Mouse (Mus musculus) stomach, postnatal 0 days (tissue): ENCODE measurements at regions not wholly inside any gene's neighbourhood (a gene's known extent, or its start where the extent isn't known, plus 50 kb on each side); places are given as distances from the start of the nearest gene placed in this dataset.

Experiments
- ATAC-seq: fragments of 200-750 bp; cut with Nextera tagmentation; 2 replicates; pipeline ENCODE4 v1.8.0; 2017; ENCODE audit not compliant: low FRiP score, low TSS enrichment
- DNase-seq: peaks from one replicate; pipeline ENCODE4 v3.0.0-alpha.2; 2016; ENCODE audit warnings: low spot score
- H3K27ac ChIP-seq: fragments of 300-500 bp; sonication (generic); replicated peaks from 2 replicates; pipeline ENCODE4 v1.5.1; 2014; ENCODE audit warnings: mild to moderate bottlenecking, control low read depth
- H3K27me3 ChIP-seq: fragments of 300-500 bp; sonication (generic); 2 replicates; pipeline ENCODE4 v1.6.1; 2014; ENCODE audit warnings: low read length; ENCODE audit not compliant: control insufficient read depth, insufficient read depth
- H3K36me3 ChIP-seq: fragments of 300-500 bp; sonication (generic); 2 replicates; pipeline ENCODE4 v1.6.1; 2014; ENCODE audit warnings: low read length, mixed read lengths; ENCODE audit not compliant: control insufficient read depth, insufficient read depth
- H3K4me1 ChIP-seq: fragments of 300-500 bp; sonication (generic); replicated peaks from 2 replicates; pipeline ENCODE4 v1.6.1; 2014; ENCODE audit warnings: antibody characterized with exemption; ENCODE audit not compliant: control insufficient read depth, insufficient read depth
- H3K4me2 ChIP-seq: fragments of 300-500 bp; sonication (generic); replicated peaks from 2 replicates; pipeline ENCODE4 v1.6.1; 2014; ENCODE audit warnings: low read depth, mild to moderate bottlenecking, control low read depth, moderate library complexity
- H3K4me3 ChIP-seq: fragments of 300-500 bp; sonication (generic); 2 replicates; pipeline ENCODE4 v1.5.1; 2014; ENCODE audit warnings: low read depth, low read length, control low read depth
- H3K9ac ChIP-seq: fragments of 300-500 bp; sonication (generic); 2 replicates; pipeline ENCODE4 v1.6.1; 2014; ENCODE audit warnings: mild to moderate bottlenecking, low read length, control low read depth, mixed read lengths
- H3K9me3 ChIP-seq: fragments of 300-500 bp; sonication (generic); 2 replicates; pipeline ENCODE4 v1.6.1; 2016; ENCODE audit warnings: low read length; ENCODE audit not compliant: control insufficient read depth
- CTCF ChIP-seq: IDR thresholded peaks from 2 replicates; pipeline ENCODE4 v1.5.1; 2016; ENCODE audit warnings: antibody characterized with exemption, low read depth, mild to moderate bottlenecking, moderate library complexity
- EP300 ChIP-seq: optimal IDR thresholded peaks from 2 replicates; pipeline ENCODE3; 2016; ENCODE audit warnings: antibody characterized with exemption
- WGBS: fragments of 180-500 bp; shearing (Covaris S2); extraction: QIAGEN DNeasy Blood & Tissue Kit; methylation state at CpG from one replicate; pipeline ENCODE4 v1.1.7; 2014; 5-methylcytosine and 5-hydroxymethylcytosine counted together

DNA sequence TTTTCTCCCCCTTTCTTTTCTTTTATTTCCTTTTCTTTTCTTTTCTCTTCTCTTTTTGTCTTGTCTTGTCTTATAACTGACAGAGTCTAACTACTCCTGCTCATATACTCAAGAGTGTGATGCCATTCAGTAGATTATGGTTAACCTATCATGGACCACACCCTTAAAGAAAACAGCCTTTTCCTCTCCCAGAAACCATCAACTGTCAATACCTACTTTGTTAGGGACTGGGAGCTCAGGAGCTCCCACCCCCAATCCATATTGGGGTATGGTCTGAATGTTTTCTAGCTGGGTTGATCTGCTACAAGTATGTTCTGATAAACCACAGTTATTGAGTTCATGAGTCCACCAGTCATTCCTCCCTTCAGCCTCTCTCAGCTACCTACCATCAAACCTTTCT, 972.3 kb upstream of the Lrrc6 start:
- no peaks in the 10 kb centered on the region for H3K9me3 ChIP-seq

DNA sequence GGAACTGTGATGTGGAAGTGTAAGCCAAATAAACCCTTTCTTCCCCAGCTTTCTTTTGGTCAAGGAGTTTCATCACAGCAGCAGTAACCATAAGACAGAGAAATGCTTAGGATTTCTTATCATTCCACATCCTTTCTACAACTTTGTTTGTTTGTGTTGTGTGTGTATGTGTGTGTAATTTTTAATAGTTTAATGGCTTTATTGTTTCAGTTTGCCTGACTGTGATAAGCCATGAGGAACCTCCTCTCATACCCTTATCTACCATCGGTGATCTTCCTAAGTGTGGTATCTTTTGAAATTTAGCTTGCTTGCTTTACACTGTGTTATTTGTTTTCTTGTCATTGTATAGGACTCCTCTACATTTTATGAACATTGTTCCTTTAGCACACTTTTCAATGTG, 970.6 kb upstream of the Lrrc6 start:
- H3K4me1 ChIP-seq: no peaks in the 10 kb centered on the region
- ATAC-seq (no peak), DNase-seq (no peak)
- WGBS: 83% methylated on average over 1 of the region's 1 CpGs
- no peak overlapping the region for H3K4me3 ChIP-seq
- H3K4me2 ChIP-seq: no peak overlapping the region
- no peaks in the 10 kb centered on the region for H3K27me3 ChIP-seq
- H3K9me3 ChIP-seq: no peaks in the 10 kb centered on the region
- H3K9ac ChIP-seq: no peak overlapping the region
- no peaks in the 10 kb centered on the region for H3K36me3 ChIP-seq
- no peak for TF ChIP-seq EP300
- no peak for TF ChIP-seq CTCF
- H3K27ac ChIP-seq: no peak overlapping the region

More for the DNA sequence above, 972.3 kb upstream of the Lrrc6 start:
- Histone ChIP-seq H3K4me2 (no peak overlapping the region), H3K27me3 (no peaks in the 10 kb centered on the region), H3K27ac (no peak overlapping the region), H3K9ac (no peak overlapping the region), H3K36me3 (no peaks in the 10 kb centered on the region), H3K4me3 (no peak overlapping the region), H3K4me1 (no peaks in the 10 kb centered on the region)
- DNase-seq: no peak
- TF ChIP-seq EP300 (no peak), CTCF (no peak)
- ATAC-seq: no peak

DNA sequence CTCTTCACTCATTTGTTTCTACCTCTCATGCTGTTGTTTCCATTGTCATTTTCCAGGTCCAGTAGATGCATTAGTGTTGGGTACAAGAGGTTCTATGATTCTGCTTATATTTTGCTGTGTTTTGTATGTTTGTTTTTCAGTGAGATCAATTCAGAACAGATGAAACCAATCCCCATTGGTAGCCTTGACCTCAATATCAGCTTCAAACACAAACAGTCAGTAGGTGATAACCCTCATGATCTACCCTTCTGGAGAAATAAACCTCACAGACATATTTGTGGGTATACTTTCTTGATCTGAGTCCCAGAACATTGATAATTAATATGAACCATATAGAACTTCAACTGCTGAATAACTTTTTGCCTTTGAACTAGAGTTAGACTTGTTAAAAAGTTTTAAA, 969.3 kb upstream of the Lrrc6 start:
- Histone ChIP-seq H3K27ac (no peak overlapping the region), H3K4me1 (no peaks in the 10 kb centered on the region), H3K4me3 (no peak overlapping the region), H3K9me3 (no peaks in the 10 kb centered on the region), H3K4me2 (no peak overlapping the region), H3K36me3 (no peaks in the 10 kb centered on the region), H3K9ac (no peak overlapping the region), H3K27me3 (no peaks in the 10 kb centered on the region)
- TF ChIP-seq CTCF: no peak
- TF ChIP-seq EP300: no peak
- ATAC-seq (no peak), DNase-seq (no peak)

DNA sequence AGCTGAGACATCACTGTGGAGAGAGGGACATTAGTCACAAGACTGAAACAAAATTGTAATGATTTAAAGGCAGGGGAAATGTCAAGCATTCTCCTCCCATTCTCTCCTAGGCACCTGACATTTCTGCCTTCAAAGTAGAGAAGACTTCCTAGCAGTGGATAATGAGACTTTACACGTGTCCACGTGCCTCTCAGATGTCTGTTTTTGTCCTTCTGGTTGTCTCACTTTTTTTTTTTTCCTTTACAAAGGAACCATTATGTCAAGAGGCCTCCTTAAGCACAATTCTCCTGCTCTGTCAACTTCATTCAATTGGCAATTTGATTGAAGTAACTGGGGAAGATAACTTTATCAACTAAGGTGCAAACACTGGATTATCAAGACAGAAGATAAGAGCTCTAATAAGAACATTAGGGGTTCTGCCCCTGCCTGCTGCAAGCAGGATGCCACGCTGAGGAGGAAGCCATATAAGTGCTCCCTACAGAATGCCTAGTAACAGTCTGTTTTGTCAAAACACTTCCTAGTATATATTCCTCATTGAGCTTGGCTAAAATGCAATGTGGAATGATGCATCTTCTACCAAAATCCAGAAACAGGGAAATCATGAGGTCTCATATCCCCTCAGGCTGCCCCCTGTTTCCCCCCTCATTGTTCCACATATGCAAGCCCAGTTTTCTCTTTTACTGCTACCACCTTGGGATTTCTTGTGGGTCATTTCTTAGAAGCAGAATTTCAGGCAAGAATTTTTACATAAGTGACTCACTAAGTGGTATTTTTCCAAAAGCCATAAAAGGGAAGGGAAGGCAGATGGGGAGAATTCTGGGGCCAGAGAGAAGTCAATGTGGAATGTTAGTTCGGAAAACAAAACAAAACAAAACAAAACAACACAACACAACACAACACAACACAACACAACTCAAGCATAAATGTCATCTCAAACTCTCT, 967.0 kb upstream of the Lrrc6 start:
- no peak overlapping the region for H3K4me2 ChIP-seq
- no peak for DNase-seq

DNA sequence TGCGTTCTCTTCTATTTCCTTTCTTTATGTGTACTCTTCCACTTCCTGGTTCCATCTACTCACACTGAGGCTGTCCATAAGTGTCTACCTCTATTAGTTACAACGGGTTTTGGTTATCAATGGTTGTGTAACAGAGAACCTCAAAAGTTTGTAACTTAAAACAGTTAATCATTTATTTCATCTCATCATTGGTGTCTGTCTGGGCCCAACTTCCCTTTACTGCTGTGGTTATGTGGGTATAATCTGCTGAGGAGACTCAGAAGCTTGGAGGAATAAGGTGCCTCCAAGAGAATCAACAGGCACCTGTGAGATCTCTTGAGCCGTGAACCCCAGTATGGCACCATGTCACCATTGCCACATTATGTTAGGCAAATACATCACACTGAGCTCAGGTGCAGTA, 962.2 kb upstream of the Lrrc6 start:
- ATAC-seq (no peak), DNase-seq (no peak)
- no peak overlapping the region for H3K27ac ChIP-seq
- no peak overlapping the region for H3K4me2 ChIP-seq
- H3K9me3 ChIP-seq: no peaks in the 10 kb centered on the region
- no peak overlapping the region for H3K4me3 ChIP-seq
- TF ChIP-seq EP300 (no peak), CTCF (no peak)
- 80% methylated on average over 3 of the region's 3 CpGs for WGBS
- no peaks in the 10 kb centered on the region for H3K36me3 ChIP-seq
- H3K27me3 ChIP-seq: no peaks in the 10 kb centered on the region
- no peaks in the 10 kb centered on the region for H3K4me1 ChIP-seq
- no peak overlapping the region for H3K9ac ChIP-seq

More for the DNA sequence above, 967.0 kb upstream of the Lrrc6 start:
- TF ChIP-seq EP300: no peak
- TF ChIP-seq CTCF: no peak
- ATAC-seq: no peak
- no peaks in the 10 kb centered on the region for H3K4me1 ChIP-seq
- no peak overlapping the region for H3K9ac ChIP-seq
- H3K27me3 ChIP-seq: no peaks in the 10 kb centered on the region
- WGBS: 40% methylated on average over 4 of the region's 4 CpGs
- no peaks in the 10 kb centered on the region for H3K9me3 ChIP-seq
- H3K27ac ChIP-seq: no peak overlapping the region
- no peaks in the 10 kb centered on the region for H3K36me3 ChIP-seq
- H3K4me3 ChIP-seq: no peak overlapping the region

DNA sequence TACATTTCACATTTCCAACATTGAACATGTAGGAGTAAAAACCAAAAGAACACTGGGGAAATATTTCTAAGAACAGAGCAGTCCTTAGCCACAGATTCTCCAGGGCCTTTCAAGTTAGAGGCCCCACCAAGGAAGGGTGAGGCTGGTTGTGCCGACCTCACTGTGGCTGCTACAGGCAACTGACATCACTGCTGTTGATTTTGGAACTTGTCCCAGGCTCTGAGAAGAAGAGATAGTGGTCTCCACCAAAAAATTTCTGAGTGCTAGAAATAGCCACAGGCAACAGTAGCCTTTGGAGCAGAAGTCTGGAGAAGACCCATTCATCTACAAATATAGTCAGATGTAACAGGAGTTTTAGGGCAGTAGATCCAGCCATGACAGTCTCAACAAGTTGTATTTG, 959.7 kb upstream of the Lrrc6 start:
- no peak overlapping the region for H3K4me3 ChIP-seq
- TF ChIP-seq CTCF (no peak), EP300 (no peak)
- 39% methylated on average over 1 of the region's 1 CpGs for WGBS
- H3K9ac ChIP-seq: no peak overlapping the region
- H3K36me3 ChIP-seq: no peaks in the 10 kb centered on the region
- DNase-seq: no peak
- no peaks in the 10 kb centered on the region for H3K9me3 ChIP-seq
- no peak overlapping the region for H3K27ac ChIP-seq
- H3K4me2 ChIP-seq: no peak overlapping the region
- H3K27me3 ChIP-seq: no peaks in the 10 kb centered on the region
- no peaks in the 10 kb centered on the region for H3K4me1 ChIP-seq
- no peak for ATAC-seq
